Mouse (Mus musculus) MEL (cell line): ENCODE measurements around the gene Tmed9. TPM values are rescaled to one million over a fixed set of nuclear protein-coding genes. Genes with fewer than 3 reads are reported as not detected.

ENCODE experiments used
- DNase-seq: peaks from one replicate; pipeline ENCODE4 v3.0.0; 2011; ENCODE audit warnings: low read depth, low spot score
- H3K27ac ChIP-seq: 2 replicates; pipeline ENCODE4 v1.5.1; 2012; ENCODE audit warnings: low read depth, mild to moderate bottlenecking, control low read depth, low read length, moderate library complexity; ENCODE audit not compliant: control insufficient read depth
- H3K27me3 ChIP-seq, 2 experiments: fragments of 150-350 bp in 1 of 2; sonication (generic) in 1 of 2; 2 replicates each; pipeline ENCODE4 v1.6.1; 2012; ENCODE audit warnings: low read length in 2 of 2, mild to moderate bottlenecking in 2 of 2, improper control_type of control experiment in 1 of 2, moderate library complexity in 1 of 2; ENCODE audit not compliant: insufficient read depth in 2 of 2, control insufficient read depth in 1 of 2
- H3K36me3 ChIP-seq, 2 experiments: 2 replicates each; pipeline ENCODE4 v1.6.1; 2012 to 2014; ENCODE audit warnings: low read length in 2 of 2, improper control_type of control experiment in 1 of 2, inconsistent platforms in 1 of 2, mild to moderate bottlenecking in 1 of 2; ENCODE audit not compliant: insufficient read depth in 2 of 2, control insufficient read depth in 1 of 2
- H3K4me1 ChIP-seq, 2 experiments: fragments of 150-350 bp in 1 of 2; sonication (generic) in 1 of 2; 2 replicates each; pipeline ENCODE4 v1.6.1; 2012; ENCODE audit warnings: low read length in 2 of 2, improper control_type of control experiment in 1 of 2, mild to moderate bottlenecking in 1 of 2; ENCODE audit not compliant: insufficient read depth in 2 of 2, control insufficient read depth in 1 of 2
- H3K4me3 ChIP-seq, 2 experiments: fragments of 150-350 bp in 1 of 2; sonication (generic) in 1 of 2; 2 replicates each; pipeline ENCODE4 v1.5.1; 2012; ENCODE audit warnings: low read depth in 2 of 2, low read length in 2 of 2, mild to moderate bottlenecking in 2 of 2, moderate library complexity in 2 of 2, control low read depth in 1 of 2, improper control_type of control experiment in 1 of 2; ENCODE audit not compliant: control insufficient read depth in 1 of 2, insufficient read depth in 1 of 2
- H3K79me2 ChIP-seq: 2 replicates; pipeline ENCODE4 v1.6.1; 2012; ENCODE audit warnings: mild to moderate bottlenecking, low read length, moderate library complexity; ENCODE audit not compliant: control insufficient read depth, poor library complexity, insufficient read depth
- H3K9ac ChIP-seq: 2 replicates; pipeline ENCODE4 v1.6.1; 2012; ENCODE audit warnings: low read depth, mild to moderate bottlenecking, control low read depth, low read length, moderate library complexity; ENCODE audit not compliant: control insufficient read depth, poor library complexity, severe bottlenecking
- H3K9me3 ChIP-seq: fragments of 150-350 bp; sonication (generic); replicated peaks from 2 replicates; pipeline ENCODE4 v1.6.1; 2012; ENCODE audit warnings: mild to moderate bottlenecking, low read length, improper control_type of control experiment, moderate library complexity; ENCODE audit not compliant: insufficient read depth
- BHLHE40 ChIP-seq: IDR thresholded peaks from 2 replicates; pipeline ENCODE4 v1.6.1; 2012; ENCODE audit warnings: low read depth, mild to moderate bottlenecking, inconsistent platforms, low read length, improper control_type of control experiment, borderline replicate concordance
- CHD1 ChIP-seq: IDR thresholded peaks from 2 replicates; pipeline ENCODE4 v1.6.1; 2012; ENCODE audit warnings: low read depth, mild to moderate bottlenecking, inconsistent platforms, low read length, improper control_type of control experiment
- CHD2 ChIP-seq: IDR thresholded peaks from 2 replicates; pipeline ENCODE4 v1.6.1; 2011; ENCODE audit warnings: low read length, improper control_type of control experiment
- CTCF ChIP-seq, 3 experiments: IDR thresholded peaks in 2 of 3; conservative IDR thresholded peaks in 1 of 3; 2 replicates each; pipeline ENCODE4 v1.5.1; 2011 to 2012; ENCODE audit warnings: low read length in 3 of 3, low read depth in 2 of 3, mild to moderate bottlenecking in 2 of 3, improper control_type of control experiment in 1 of 3, inconsistent platforms in 1 of 3, mixed read lengths in 1 of 3, moderate library complexity in 1 of 3; ENCODE audit not compliant: control insufficient read depth in 1 of 3, insufficient read depth in 1 of 3, poor library complexity in 1 of 3, severe bottlenecking in 1 of 3
- E2F4 ChIP-seq: IDR thresholded peaks from 2 replicates; pipeline ENCODE4 v1.6.1; 2011; ENCODE audit warnings: low read depth, low read length, improper control_type of control experiment, borderline replicate concordance
- ELF1 ChIP-seq: IDR thresholded peaks from 2 replicates; pipeline ENCODE4 v1.6.1; 2014; ENCODE audit warnings: low read depth, mild to moderate bottlenecking, inconsistent platforms, low read length, improper control_type of control experiment, moderate library complexity
- EP300 ChIP-seq, 2 experiments: IDR thresholded peaks; 2 replicates each; pipeline ENCODE4 v1.6.1; 2011; ENCODE audit warnings: improper control_type of control experiment in 2 of 2, low read length in 2 of 2, low read depth in 1 of 2, mild to moderate bottlenecking in 1 of 2
- ETS1 ChIP-seq: IDR thresholded peaks from 2 replicates; pipeline ENCODE4 v1.6.1; 2012; ENCODE audit warnings: low read depth, mild to moderate bottlenecking, inconsistent platforms, low read length, improper control_type of control experiment, moderate library complexity
- GABPA ChIP-seq: IDR thresholded peaks from 2 replicates; pipeline ENCODE4 v1.6.1; 2012; ENCODE audit warnings: low read depth, mild to moderate bottlenecking, inconsistent platforms, low read length, improper control_type of control experiment, moderate library complexity
- GATA1 ChIP-seq: IDR thresholded peaks from 2 replicates; pipeline ENCODE4 v1.6.1; 2011; ENCODE audit warnings: low read depth, low read length, improper control_type of control experiment
- HCFC1 ChIP-seq: IDR thresholded peaks from 2 replicates; pipeline ENCODE4 v1.6.1; 2012; ENCODE audit warnings: low read depth, mild to moderate bottlenecking, inconsistent platforms, low read length, improper control_type of control experiment, moderate library complexity
- JUND ChIP-seq: IDR thresholded peaks from 2 replicates; pipeline ENCODE4 v1.6.1; 2011; ENCODE audit warnings: low read depth, mild to moderate bottlenecking, improper control_type of control experiment, low read length
- KAT2A ChIP-seq: conservative IDR thresholded peaks from 2 replicates; pipeline ENCODE4 v1.6.1; 2012; ENCODE audit warnings: low read depth, low read length, improper control_type of control experiment, inconsistent platforms
- MAFK ChIP-seq: IDR thresholded peaks from 2 replicates; pipeline ENCODE4 v1.6.1; 2011; ENCODE audit warnings: low read depth, mild to moderate bottlenecking, low read length, improper control_type of control experiment, borderline replicate concordance
- MAX ChIP-seq: IDR thresholded peaks from 2 replicates; pipeline ENCODE4 v1.6.1; 2011; ENCODE audit warnings: low read length, improper control_type of control experiment
- MAZ ChIP-seq: IDR thresholded peaks from 2 replicates; pipeline ENCODE4 v1.6.1; 2012; ENCODE audit warnings: low read depth, mild to moderate bottlenecking, inconsistent platforms, low read length, improper control_type of control experiment
- MEF2A ChIP-seq: IDR thresholded peaks from 2 replicates; pipeline ENCODE4 v1.6.1; 2014; ENCODE audit warnings: low read depth, mild to moderate bottlenecking, inconsistent platforms, low read length, improper control_type of control experiment; ENCODE audit not compliant: poor library complexity, insufficient replicate concordance, severe bottlenecking; ENCODE audit errors: extremely low read depth
- MXI1 ChIP-seq: IDR thresholded peaks from 2 replicates; pipeline ENCODE4 v1.6.1; 2011; ENCODE audit warnings: mild to moderate bottlenecking, low read depth, low read length, improper control_type of control experiment
- MYB ChIP-seq: IDR thresholded peaks from 2 replicates; pipeline ENCODE4 v1.6.1; 2011; ENCODE audit warnings: mild to moderate bottlenecking, low read depth, low read length, improper control_type of control experiment
- MYC ChIP-seq: IDR thresholded peaks from 2 replicates; pipeline ENCODE4 v1.6.1; 2011; ENCODE audit warnings: low read depth, mild to moderate bottlenecking, low read length, improper control_type of control experiment, moderate library complexity
- NELFE ChIP-seq: IDR thresholded peaks from 2 replicates; pipeline ENCODE4 v1.6.1; 2011; ENCODE audit warnings: low read depth, low read length, improper control_type of control experiment
- NRF1 ChIP-seq: IDR thresholded peaks from 2 replicates; pipeline ENCODE4 v1.6.1; 2014; ENCODE audit warnings: low read depth, mild to moderate bottlenecking, inconsistent platforms, low read length, improper control_type of control experiment, moderate library complexity; ENCODE audit not compliant: poor library complexity, insufficient read depth, severe bottlenecking
- POLR2A ChIP-seq, 2 experiments: IDR thresholded peaks; 2 replicates each; pipeline ENCODE4 v1.6.1; 2011 to 2012; ENCODE audit warnings: low read length in 2 of 2, mild to moderate bottlenecking in 2 of 2, control low read depth in 1 of 2, improper control_type of control experiment in 1 of 2, low read depth in 1 of 2, moderate library complexity in 1 of 2; ENCODE audit not compliant: control insufficient read depth in 1 of 2, insufficient read depth in 1 of 2, poor library complexity in 1 of 2
- POLR2AphosphoS2 ChIP-seq: IDR thresholded peaks from 2 replicates; pipeline ENCODE4 v1.6.1; 2011; ENCODE audit warnings: low read length, improper control_type of control experiment
- POLR2AphosphoS5 ChIP-seq: IDR thresholded peaks from 2 replicates; pipeline ENCODE4 v1.6.1; 2012; ENCODE audit warnings: low read depth, borderline replicate concordance, mild to moderate bottlenecking, inconsistent platforms, low read length, moderate library complexity, mixed read lengths
- RAD21 ChIP-seq: IDR thresholded peaks from 2 replicates; pipeline ENCODE4 v1.6.1; 2011; ENCODE audit warnings: mild to moderate bottlenecking, low read depth, low read length, improper control_type of control experiment
- RCOR1 ChIP-seq: IDR thresholded peaks from 2 replicates; pipeline ENCODE4 v1.6.1; 2012; ENCODE audit warnings: low read depth, mild to moderate bottlenecking, inconsistent platforms, low read length, improper control_type of control experiment
- SMC3 ChIP-seq: IDR thresholded peaks from 2 replicates; pipeline ENCODE4 v1.6.1; 2011; ENCODE audit warnings: low read depth, low read length, improper control_type of control experiment
- TAL1 ChIP-seq: IDR thresholded peaks from 2 replicates; pipeline ENCODE4 v1.6.1; 2012; ENCODE audit warnings: mild to moderate bottlenecking, inconsistent platforms, low read length, moderate library complexity, mixed read lengths
- TBP ChIP-seq: IDR thresholded peaks from 2 replicates; pipeline ENCODE4 v1.8.0; 2011; ENCODE audit warnings: low read depth, low read length, improper control_type of control experiment
- TCF12 ChIP-seq: IDR thresholded peaks from 2 replicates; pipeline ENCODE4 v1.6.1; 2014; ENCODE audit warnings: low read depth, mild to moderate bottlenecking, inconsistent platforms, low read length, improper control_type of control experiment, moderate library complexity
- UBTF ChIP-seq: IDR thresholded peaks from 2 replicates; pipeline ENCODE4 v1.6.1; 2012; ENCODE audit warnings: low read depth, mild to moderate bottlenecking, inconsistent platforms, low read length, improper control_type of control experiment, moderate library complexity, borderline replicate concordance; ENCODE audit not compliant: insufficient read depth
- USF1 ChIP-seq: IDR thresholded peaks from 2 replicates; pipeline ENCODE4 v1.6.1; 2014; ENCODE audit warnings: low read depth, mild to moderate bottlenecking, inconsistent platforms, low read length, improper control_type of control experiment, moderate library complexity
- USF2 ChIP-seq, 2 experiments: IDR thresholded peaks; 2 replicates each; pipeline ENCODE4 v1.6.1; 2011 to 2012; ENCODE audit warnings: improper control_type of control experiment in 2 of 2, low read length in 2 of 2, borderline replicate concordance in 1 of 2, inconsistent platforms in 1 of 2, low read depth in 1 of 2, mild to moderate bottlenecking in 1 of 2; ENCODE audit not compliant: insufficient read depth in 1 of 2
- ZC3H11A ChIP-seq: IDR thresholded peaks from 2 replicates; pipeline ENCODE4 v1.6.1; 2012; ENCODE audit warnings: low read depth, mild to moderate bottlenecking, inconsistent platforms, low read length, improper control_type of control experiment
- ZKSCAN1 ChIP-seq: IDR thresholded peaks from 2 replicates; pipeline ENCODE4 v1.6.1; 2012; ENCODE audit warnings: low read depth, mild to moderate bottlenecking, inconsistent platforms, low read length, improper control_type of control experiment, moderate library complexity
- ZMIZ1 ChIP-seq: IDR thresholded peaks from 2 replicates; pipeline ENCODE4 v1.6.1; 2012; ENCODE audit warnings: low read depth, mild to moderate bottlenecking, inconsistent platforms, low read length, improper control_type of control experiment, moderate library complexity
- polyA plus RNA-seq, 2 experiments: library from polyadenylated mRNA; stranded (reverse) in 1 of 2; unstranded in 1 of 2; fragments of >175 nt in 1 of 2; fragments of >200 nt in 1 of 2; gene quantifications; 2 replicates each; pipeline versions ENCODE4 v1.2.1 to v1.2.4; 2012; ENCODE audit warnings: low replicate concordance in 2 of 2, low read depth in 1 of 2; ENCODE audit not compliant: insufficient read length in 2 of 2, insufficient read depth in 1 of 2, missing spikeins in 1 of 2
- total RNA-seq: library from RNA; depleted of rRNA; stranded (reverse); fragments of 300-350 nt; gene quantifications from 2 replicates; pipeline ENCODE4 v1.2.3, GENCODE M21; 2012

Tmed9 gene
- total and polyA plus RNA-seq, 3 experiments, result 218 to 222 TPM; not detected in 1

DNA sequence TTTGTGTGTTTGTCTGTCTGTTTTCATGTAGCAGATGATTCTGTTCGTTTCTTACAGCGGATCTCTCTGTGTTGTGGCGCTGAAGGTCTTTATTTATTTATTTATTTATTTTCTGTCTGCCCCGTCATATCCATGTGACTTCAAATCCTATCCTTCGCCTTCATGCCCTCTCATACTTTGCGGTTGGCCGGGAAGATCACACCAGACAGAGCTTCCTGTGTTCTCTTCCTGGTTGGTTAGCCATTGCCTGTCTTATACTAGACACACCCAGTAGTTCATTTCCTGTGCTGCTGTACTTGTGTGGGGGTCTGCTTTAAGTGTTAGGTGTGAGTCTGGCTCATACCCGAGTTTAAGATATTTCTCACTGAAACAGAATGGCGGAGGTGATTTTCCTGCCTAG, 27.1 kb downstream of the Tmed9 start:
- Histone ChIP-seq H3K27ac (peak overlapping the region; percentile 44), H3K4me3 (peak overlapping the region; percentile 93 to 98), H3K79me2 (peaks cover 7% of the 10 kb centered on the region), H3K4me1 (peaks cover 0 to 2% of the 10 kb centered on the region in 2 experiments; a peak in 2 of 4 replicates), H3K9me3 (no peaks in the 10 kb centered on the region), H3K27me3 (no peaks in the 10 kb centered on the region), H3K9ac (peak overlapping the region; percentile 81), H3K36me3 (peaks cover 5 to 7% of the 10 kb centered on the region in 2 experiments; a peak in 3 of 4 replicates)
- peak; percentile 85 for DNase-seq
- TF ChIP-seq MAFK (no peak), GATA1 (no peak), MYB (no peak), UBTF (no peak), MYC (peak; percentile 64; the same call in 1 of the 2 replicates), TAL1 (no peak), SMC3 (no peak), RCOR1 (no peak), POLR2AphosphoS5 (no peak), RAD21 (no peak), GABPA (no peak), USF2 (IDR thresholded peaks at IDR 0.05; ENCODE audit: borderline replicate concordance in 1 of 2, insufficient read depth in 1 of 2, low read depth in 1 of 2, low read length in 2 of 2) (no peak), MAX (peak; percentile 56; the same call in 1 of the 2 replicates), MXI1 (peak; percentile 66; the same call in 1 of the 2 replicates), NRF1 (no peak), CTCF (IDR thresholded peaks at IDR 0.05 in 2 of 3, conservative IDR thresholded peaks at IDR 0.05 in 1 of 3; ENCODE audit: control insufficient read depth in 1 of 3, insufficient read depth in 1 of 3, low read depth in 2 of 3, low read length in 3 of 3, poor library complexity in 1 of 3, severe bottlenecking in 1 of 3) (no peak), BHLHE40 (no peak), JUND (no peak), ZC3H11A (no peak), HCFC1 (peak; percentile 70; the same call in 1 of the 2 replicates), USF1 (no peak), POLR2AphosphoS2 (no peak), POLR2A (IDR thresholded peaks at IDR 0.05; ENCODE audit: control insufficient read depth in 1 of 2, insufficient read depth in 1 of 2, low read depth in 1 of 2, low read length in 2 of 2, poor library complexity in 1 of 2) (no peak; a peak in 1 of 4 replicates), ZKSCAN1 (no peak), NELFE (peak; percentile 43), MAZ (no peak), CHD2 (no peak), TBP (peak; percentile 78; the same call in 1 of the 2 replicates), EP300 (IDR thresholded peaks at IDR 0.05; ENCODE audit: low read depth in 1 of 2, low read length in 2 of 2) (peak; percentile 20 to 35; a peak in 1 of 4 replicates), ETS1 (peak; percentile 52; the same call in 1 of the 2 replicates), ZMIZ1 (no peak), KAT2A (no peak), TCF12 (no peak), E2F4 (no peak), MEF2A (no peak), CHD1 (no peak), ELF1 (peak; percentile 75)
